Mouse (Mus musculus) stomach, embryonic 16.5 days (tissue): ENCODE results near the gene Insm2. TPM values are rescaled to one million over a fixed set of nuclear protein-coding genes. Genes with fewer than 3 reads are reported as not detected.

Experiments
- ATAC-seq: fragments of 200-750 bp; cut with Nextera tagmentation; 2 replicates; pipeline ENCODE4 v1.8.0; 2017; ENCODE audit warnings: moderate number of reproducible peaks, moderate TSS enrichment; ENCODE audit not compliant: insufficient read depth, low FRiP score
- H3K27ac ChIP-seq: fragments of 300-500 bp; sonication (generic); 2 replicates; pipeline ENCODE4 v1.5.1; 2014; ENCODE audit warnings: low read length
- H3K27me3 ChIP-seq: fragments of 300-500 bp; sonication (generic); 2 replicates; pipeline ENCODE4 v1.6.1; 2014; ENCODE audit warnings: low read length, control low read depth, mixed read lengths; ENCODE audit not compliant: control insufficient read depth, insufficient read depth
- H3K36me3 ChIP-seq: fragments of 300-500 bp; sonication (generic); 2 replicates; pipeline ENCODE4 v1.6.1; 2014; ENCODE audit warnings: low read length; ENCODE audit not compliant: control insufficient read depth, insufficient read depth
- H3K4me1 ChIP-seq: fragments of 300-500 bp; sonication (generic); 2 replicates; pipeline ENCODE4 v1.6.1; 2014; ENCODE audit warnings: low read length, control low read depth, mixed read lengths; ENCODE audit not compliant: control insufficient read depth, insufficient read depth
- H3K4me2 ChIP-seq: fragments of 300-500 bp; sonication (generic); 2 replicates; pipeline ENCODE4 v1.6.1; 2014; ENCODE audit warnings: low read depth, low read length, mixed read lengths
- H3K4me3 ChIP-seq: fragments of 300-500 bp; sonication (generic); replicated peaks from 2 replicates; pipeline ENCODE4 v1.5.1; 2014; ENCODE audit warnings: mild to moderate bottlenecking, low read length
- H3K9ac ChIP-seq: fragments of 300-500 bp; sonication (generic); 2 replicates; pipeline ENCODE4 v1.6.1; 2014; ENCODE audit warnings: low read length
- H3K9me3 ChIP-seq: fragments of 300-500 bp; sonication (generic); replicated peaks from 2 replicates; pipeline ENCODE4 v1.6.1; 2016; ENCODE audit warnings: low read length, control low read depth; ENCODE audit not compliant: control insufficient read depth
- WGBS: fragments of 180-500 bp; shearing (Covaris S2); extraction: QIAGEN DNeasy Blood & Tissue Kit; methylation state at CpG from one replicate; pipeline ENCODE4 v1.1.7; 2014; 5-methylcytosine and 5-hydroxymethylcytosine counted together
- polyA plus RNA-seq: library from polyadenylated mRNA; unstranded; fragments of >200 nt; fragmentation: Nextera tagmentation; extraction: Ambion mirVana; gene quantifications from 2 replicates; pipeline ENCODE4 v1.2.1, GENCODE M21; 2015

The Insm2 gene
- polyA plus RNA-seq, 1 experiment from 2014 or later = 0.21 TPM

GRCm38 (mm10) chr12:55626711-55627110 lies 27.5 kb downstream of the Insm2 start:
- no peaks in the 10 kb centered on the region for H3K36me3 ChIP-seq
- no peaks in the 10 kb centered on the region for H3K9me3 ChIP-seq
- WGBS = 40% methylated on average over 4 of the region's 4 CpGs
- no peaks in the 10 kb centered on the region for H3K27me3 ChIP-seq
- no peaks in the 10 kb centered on the region for H3K4me1 ChIP-seq
- ATAC-seq = no peak
- no peak overlapping the region for H3K9ac ChIP-seq
- H3K4me2 ChIP-seq = no peak overlapping the region
- no peak overlapping the region for H3K4me3 ChIP-seq
- no peak overlapping the region for H3K27ac ChIP-seq

- 87% methylated on average over 7 of the region's 7 CpGs for WGBS
- H3K4me1 ChIP-seq = no peaks in the 10 kb centered on the region
- no peaks in the 10 kb centered on the region for H3K9me3 ChIP-seq
- no peak overlapping the region for H3K4me3 ChIP-seq
- ATAC-seq = no peak
- no peaks in the 10 kb centered on the region for H3K36me3 ChIP-seq
- H3K27ac ChIP-seq = no peak overlapping the region
- no peak overlapping the region for H3K9ac ChIP-seq
- no peaks in the 10 kb centered on the region for H3K27me3 ChIP-seq
- H3K4me2 ChIP-seq = no peak overlapping the region
These were observed 48.8 kb downstream of the Insm2 start for GRCm38 (mm10) chr12:55648011-55648525.

Other genes with a start within 250 kb of the Insm2 start
- gene Psma6, start 215.2 kb upstream of the Insm2 start, polyA plus RNA-seq = 359 and 373 TPM in 2 replicates
- 86.6 and 93.5 TPM in 2 replicates for gene Nfkbia, start 106.8 kb upstream of the Insm2 start, polyA plus RNA-seq
- gene Aldoart2, start 34.2 kb upstream of the Insm2 start, polyA plus RNA-seq = not detected in 2 replicates
- gene Ralgapa1, start 221.7 kb downstream of the Insm2 start, polyA plus RNA-seq = 11.6 and 12.1 TPM in 2 replicates
- gene Brms1l, start 236.9 kb downstream of the Insm2 start, polyA plus RNA-seq = 33.4 and 35.1 TPM in 2 replicates